Mouse (Mus musculus) limb, embryonic 11.5 days (tissue): ENCODE data around the gene Atp5mpl. TPM values are rescaled to one million over a fixed set of nuclear protein-coding genes. Genes with fewer than 3 reads are reported as not detected.
"Not testable (repeated sequence)": the region's sequence is repeated elsewhere in the genome, so short reads cannot be mapped to it uniquely, and the experiment has no call there.

ENCODE experiments used
- ATAC-seq: fragments of 200-750 bp; cut with Nextera tagmentation; 2 replicates; pipeline ENCODE4 v1.8.0; 2017; ENCODE audit warnings: low read depth; ENCODE audit not compliant: insufficient number of reproducible peaks, low FRiP score, low TSS enrichment
- DNase-seq: peaks from one replicate; pipeline ENCODE4 v3.0.0-alpha.2; 2015; ENCODE audit warnings: low spot score
- H3K27ac ChIP-seq: fragments of 300-500 bp; sonication (generic); replicated peaks from 2 replicates; pipeline ENCODE4 v1.5.1; 2014; ENCODE audit warnings: low read depth, mild to moderate bottlenecking, low read length
- H3K27me3 ChIP-seq: fragments of 300-500 bp; sonication (generic); 2 replicates; pipeline ENCODE4 v1.6.1; 2014; ENCODE audit warnings: mild to moderate bottlenecking, low read length, mixed read lengths; ENCODE audit not compliant: control insufficient read depth, insufficient read depth
- H3K36me3 ChIP-seq: fragments of 300-500 bp; sonication (generic); 2 replicates; pipeline ENCODE4 v1.6.1; 2014; ENCODE audit warnings: mild to moderate bottlenecking, low read length, moderate library complexity, mixed read lengths; ENCODE audit not compliant: control insufficient read depth, insufficient read depth
- H3K4me1 ChIP-seq: fragments of 300-500 bp; sonication (generic); 2 replicates; pipeline ENCODE4 v1.6.1; 2014; ENCODE audit warnings: low read length, mixed read lengths; ENCODE audit not compliant: control insufficient read depth, insufficient read depth
- H3K4me2 ChIP-seq: fragments of 300-500 bp; sonication (generic); 2 replicates; pipeline ENCODE4 v1.6.1; 2014; ENCODE audit warnings: low read depth, mild to moderate bottlenecking, moderate library complexity; ENCODE audit not compliant: severe bottlenecking
- H3K4me3 ChIP-seq: fragments of 300-500 bp; sonication (generic); 2 replicates; pipeline ENCODE4 v1.5.1; 2014; ENCODE audit warnings: low read depth, low read length
- H3K9ac ChIP-seq: fragments of 300-500 bp; sonication (generic); 2 replicates; pipeline ENCODE4 v1.6.1; 2014; ENCODE audit warnings: mild to moderate bottlenecking, low read length
- H3K9me3 ChIP-seq: fragments of 300-500 bp; sonication (generic); 2 replicates; pipeline ENCODE4 v1.6.1; 2016; ENCODE audit warnings: low read length; ENCODE audit not compliant: control insufficient read depth
- WGBS: fragments of 180-500 bp; shearing (Covaris S2); extraction: QIAGEN DNeasy Blood & Tissue Kit; methylation state at CpG from one replicate; pipeline ENCODE4 v1.1.7; 2014; 5-methylcytosine and 5-hydroxymethylcytosine counted together
- polyA plus RNA-seq: library from polyadenylated mRNA; unstranded; fragments of >200 nt; fragmentation: Nextera tagmentation; extraction: Ambion mirVana; gene quantifications from 2 replicates; pipeline ENCODE4 v1.2.1, GENCODE M21; 2014

Atp5mpl gene
- polyA plus RNA-seq, 1 experiment from 2014 or later, result 670 TPM

- DNase-seq, result no peak
- Histone ChIP-seq H3K9me3 (no peaks in the 10 kb centered on the region), H3K36me3 (no peaks in the 10 kb centered on the region), H3K4me2 (no peak overlapping the region), H3K4me1 (peaks cover 4% of the 10 kb centered on the region; the same call in 1 of the 2 replicates), H3K4me3 (no peak overlapping the region), H3K27ac (no peak overlapping the region; the same call in 1 of the 2 replicates), H3K27me3 (no peaks in the 10 kb centered on the region), H3K9ac (no peak overlapping the region)
- ATAC-seq, result no peak
- WGBS, result 56% methylated on average over 8 of the region's 8 CpGs
Observed at GRCm38 (mm10) chr12:111945115-111945514, 21.7 kb downstream of the Atp5mpl start.

DNA sequence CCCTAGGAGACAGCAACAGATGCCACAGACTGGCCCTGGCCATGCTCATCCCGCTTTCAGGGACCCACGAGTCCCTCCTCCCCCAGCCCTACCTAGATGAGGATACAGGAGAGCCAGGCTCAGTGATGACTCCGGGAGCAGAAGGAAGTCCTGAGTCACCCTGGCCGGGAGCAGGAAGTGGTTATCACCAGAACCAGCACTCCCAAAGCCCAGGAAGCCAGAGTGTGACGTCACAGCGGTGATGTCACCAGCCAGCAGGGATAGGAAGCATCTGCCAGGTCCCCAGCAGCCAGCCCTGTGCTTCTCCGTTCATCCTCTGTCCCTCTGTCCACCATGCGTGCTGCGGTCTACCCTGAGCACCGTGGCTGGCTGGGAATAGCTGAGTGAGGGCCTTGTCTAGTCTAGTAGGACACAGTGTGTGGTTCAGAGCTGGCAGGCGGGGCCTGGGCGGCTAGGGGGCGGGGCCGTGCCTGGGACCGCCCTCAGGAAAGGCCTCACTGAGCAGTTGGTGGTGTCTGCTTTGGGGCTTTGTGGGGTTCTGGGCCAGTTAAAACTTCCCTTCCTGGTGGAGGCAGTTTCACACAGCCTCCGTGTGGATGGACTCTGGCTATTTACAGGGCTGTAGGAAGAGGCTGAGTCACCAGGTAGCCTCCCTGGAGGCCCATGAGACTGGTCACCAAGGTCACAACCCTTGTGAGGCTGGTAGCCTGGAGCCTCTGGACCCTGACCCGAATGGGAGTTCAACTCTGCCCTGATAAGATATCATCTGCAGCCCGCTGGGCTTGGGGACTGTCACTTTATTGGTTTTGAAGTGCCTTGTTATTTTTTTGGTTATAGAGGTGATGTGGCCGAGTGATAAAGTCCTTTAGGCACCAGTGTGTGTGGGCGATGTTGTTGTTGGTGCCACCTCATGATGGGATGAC is 22.5 kb downstream of the Atp5mpl start:
- H3K27ac ChIP-seq, H3K4me3 ChIP-seq, H3K9ac ChIP-seq, H3K4me2 ChIP-seq, DNase-seq, H3K9me3 ChIP-seq, H3K36me3 ChIP-seq, H3K4me1 ChIP-seq, H3K27me3 ChIP-seq: not testable (repeated sequence)
- WGBS, result 72% methylated on average over 12 of the region's 20 CpGs
- peak; percentile 44; the same call in 1 of the 2 replicates for ATAC-seq

- no peaks in the 10 kb centered on the region for H3K27me3 ChIP-seq
- no peak overlapping the region for H3K27ac ChIP-seq
- ATAC-seq (no peak; the same call in 1 of the 2 replicates), DNase-seq (no peak)
- H3K4me1 ChIP-seq, result peaks cover 9% of the 10 kb centered on the region
- H3K36me3 ChIP-seq, result no peaks in the 10 kb centered on the region
- 82% methylated on average over 10 of the region's 10 CpGs for WGBS
- H3K9me3 ChIP-seq, result no peaks in the 10 kb centered on the region
- no peak overlapping the region for H3K4me3 ChIP-seq
- no peak overlapping the region for H3K4me2 ChIP-seq
- no peak overlapping the region for H3K9ac ChIP-seq
Observed at GRCm38 (mm10) chr12:111943421-111944064, 23.2 kb downstream of the Atp5mpl start.

DNA sequence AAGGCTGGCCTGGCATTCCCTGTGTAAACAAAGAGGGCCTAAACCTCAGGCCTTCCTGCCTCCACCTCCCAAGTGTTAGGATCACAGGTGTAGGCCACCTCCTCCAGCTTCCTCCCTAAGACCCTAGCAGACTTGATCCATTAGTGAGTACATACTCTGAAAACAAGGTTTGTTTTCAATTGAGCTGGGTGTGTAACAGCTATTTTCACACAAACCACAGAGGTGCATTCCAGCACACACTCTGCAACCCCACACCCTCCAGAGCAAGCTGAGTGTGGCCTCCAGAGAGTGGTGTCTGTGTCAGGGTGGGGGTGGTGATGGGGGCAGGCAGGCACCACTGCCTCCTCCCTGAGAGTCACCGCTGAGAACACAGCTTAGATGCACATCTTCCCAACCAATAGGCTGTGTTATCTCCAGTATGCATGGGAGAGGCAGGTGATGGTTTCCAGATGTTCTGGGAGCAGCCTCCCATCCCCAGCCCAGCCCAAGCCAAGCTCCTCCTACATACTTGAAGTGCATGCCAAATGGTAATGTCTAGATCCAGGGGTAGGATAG is 28.1 kb downstream of the Atp5mpl start:
- peak overlapping the region; percentile 64 for H3K27ac ChIP-seq
- no peaks in the 10 kb centered on the region for H3K36me3 ChIP-seq
- DNase-seq (no peak), ATAC-seq (peak; percentile 31)
- 12% methylated on average over 1 of the region's 1 CpGs for WGBS
- H3K9ac ChIP-seq, result no peak overlapping the region
- H3K27me3 ChIP-seq, result no peaks in the 10 kb centered on the region
- no peak overlapping the region for H3K4me3 ChIP-seq
- no peaks in the 10 kb centered on the region for H3K9me3 ChIP-seq
- no peak overlapping the region for H3K4me2 ChIP-seq
- peaks cover 23% of the 10 kb centered on the region for H3K4me1 ChIP-seq

DNA sequence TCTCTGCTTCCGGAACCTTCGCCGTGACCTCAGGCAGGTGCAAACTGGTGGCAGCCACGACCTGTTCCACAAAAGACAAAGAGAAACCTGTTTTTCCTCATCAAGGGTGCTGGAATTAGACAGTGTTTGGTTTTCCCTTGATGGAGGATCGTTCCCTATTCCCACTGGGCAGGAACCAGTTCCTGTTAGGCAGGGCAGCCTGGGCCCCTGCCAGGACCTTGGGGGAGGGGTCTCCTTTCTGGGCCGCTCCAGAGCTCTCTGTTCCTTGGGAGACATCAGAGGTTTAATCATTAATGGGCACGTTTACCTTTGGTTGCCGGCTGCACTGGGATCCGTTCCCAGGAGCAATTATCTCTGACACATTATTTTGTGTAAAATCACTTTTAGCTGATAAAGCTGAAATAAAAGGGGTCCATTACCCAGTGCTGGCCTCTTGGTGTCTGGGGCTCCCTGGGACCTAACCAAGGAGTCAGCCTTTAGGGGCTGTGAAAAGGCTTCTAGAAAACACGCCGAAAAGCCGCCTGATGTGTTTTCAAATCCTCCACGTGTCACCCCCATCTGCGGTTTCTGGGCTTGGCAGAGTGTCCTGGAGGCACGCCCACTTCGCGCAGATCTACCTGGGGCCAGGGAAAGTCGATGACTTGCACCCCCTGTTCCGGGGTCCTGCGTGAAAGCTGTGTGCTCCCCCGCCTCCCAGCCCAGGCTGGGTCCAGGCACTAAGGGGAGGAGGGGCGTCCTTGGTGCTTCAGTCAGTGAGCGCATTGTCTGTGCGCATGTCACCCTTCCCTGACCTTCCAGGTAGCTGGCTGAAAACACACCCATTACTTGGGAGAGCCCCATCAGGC is 29.8 kb downstream of the Atp5mpl start:
- H3K27me3 ChIP-seq, result no peaks in the 10 kb centered on the region
- H3K4me1 ChIP-seq, result peaks cover 29% of the 10 kb centered on the region
- DNase-seq, result no peak
- 43% methylated on average over 24 of the region's 24 CpGs for WGBS
- no peak overlapping the region; the same call in 1 of the 2 replicates for H3K27ac ChIP-seq
- H3K36me3 ChIP-seq, result no peaks in the 10 kb centered on the region
- no peak for ATAC-seq
- no peaks in the 10 kb centered on the region for H3K9me3 ChIP-seq
- H3K9ac ChIP-seq, result no peak overlapping the region
- H3K4me2 ChIP-seq, result no peak overlapping the region
- no peak overlapping the region for H3K4me3 ChIP-seq

GRCm38 (mm10) chr12:111933971-111934370 is 32.8 kb downstream of the Atp5mpl start:
- Histone ChIP-seq H3K4me2 (no peak overlapping the region), H3K4me3 (no peak overlapping the region), H3K27me3 (no peaks in the 10 kb centered on the region), H3K27ac (no peak overlapping the region), H3K9ac (no peak overlapping the region), H3K9me3 (no peaks in the 10 kb centered on the region), H3K4me1 (peaks cover 27% of the 10 kb centered on the region), H3K36me3 (no peaks in the 10 kb centered on the region)
- DNase-seq, result no peak
- no peak for ATAC-seq
- 79% methylated on average over 2 of the region's 2 CpGs for WGBS

GRCm38 (mm10) chr12:111933032-111933704 is 33.6 kb downstream of the Atp5mpl start:
- DNase-seq (no peak), ATAC-seq (no peak)
- Histone ChIP-seq H3K4me2 (no peak overlapping the region), H3K4me1 (peaks cover 19% of the 10 kb centered on the region), H3K9me3 (no peaks in the 10 kb centered on the region), H3K27ac (no peak overlapping the region), H3K27me3 (no peaks in the 10 kb centered on the region), H3K4me3 (no peak overlapping the region), H3K9ac (no peak overlapping the region), H3K36me3 (no peaks in the 10 kb centered on the region)
- 58% methylated on average over 11 of the region's 11 CpGs for WGBS
